Mouse (Mus musculus): Measurements from ENCODE around the gene Dcbld1.

The Dcbld1 gene

DNA sequence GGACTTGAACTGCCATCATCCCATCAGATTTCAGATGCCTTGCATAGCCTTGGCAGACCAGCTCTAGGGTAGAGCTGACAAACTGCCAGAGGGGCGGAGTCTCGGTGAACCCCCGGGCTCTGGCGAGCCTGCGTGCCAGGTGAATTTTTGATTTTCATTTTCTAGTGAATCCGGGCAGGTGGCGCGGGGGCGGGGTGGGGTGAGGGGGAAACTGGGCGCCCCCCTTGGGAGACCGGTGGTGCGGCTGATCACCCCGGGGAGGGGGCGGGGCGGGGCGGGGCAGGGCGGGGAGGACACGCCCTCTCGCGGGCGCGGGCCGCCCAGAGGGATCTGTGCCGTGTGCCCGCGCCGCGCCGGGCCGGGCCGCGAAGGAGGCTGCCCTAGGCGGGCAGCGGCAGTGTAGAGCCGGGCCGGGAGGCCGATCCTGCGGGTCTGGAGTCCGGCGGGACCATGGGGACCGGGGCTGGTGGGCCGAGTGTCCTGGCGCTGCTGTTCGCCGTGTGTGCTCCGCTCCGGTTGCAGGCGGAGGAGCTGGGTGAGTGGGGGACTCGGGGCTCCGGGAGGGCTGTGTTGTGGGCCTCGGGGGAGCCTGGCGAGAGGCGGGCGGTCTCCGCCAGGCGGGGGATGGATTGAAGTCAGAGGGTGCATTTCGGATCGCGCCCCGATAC is at the start of gene Dcbld1:
TSS of gene Dcbld1 (plus strand) at position 319 of the 668 bp plus-strand sequence.
- peak; percentile 82 to 89 for DNase-seq

DNA sequence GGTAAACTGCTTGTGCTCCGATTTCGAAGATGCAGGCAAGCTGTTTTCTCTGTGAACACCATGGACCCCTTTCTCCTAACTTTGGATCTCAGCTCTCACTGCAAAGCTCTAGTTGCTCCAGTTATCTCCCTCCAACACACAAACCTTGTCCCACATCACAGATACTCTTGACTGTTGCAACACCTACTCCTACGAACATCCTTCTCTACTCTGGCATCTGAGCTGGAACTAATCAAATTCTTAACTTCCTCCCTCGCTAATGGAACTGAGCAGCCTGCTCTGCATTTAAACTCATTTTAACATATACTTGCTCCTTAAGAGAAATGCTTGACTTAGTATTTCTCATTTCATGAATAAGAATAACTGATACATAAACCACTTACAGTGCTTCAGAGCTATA is 47.5 kb upstream of the Dcbld1 start:
- DNase-seq: no peak

DNA sequence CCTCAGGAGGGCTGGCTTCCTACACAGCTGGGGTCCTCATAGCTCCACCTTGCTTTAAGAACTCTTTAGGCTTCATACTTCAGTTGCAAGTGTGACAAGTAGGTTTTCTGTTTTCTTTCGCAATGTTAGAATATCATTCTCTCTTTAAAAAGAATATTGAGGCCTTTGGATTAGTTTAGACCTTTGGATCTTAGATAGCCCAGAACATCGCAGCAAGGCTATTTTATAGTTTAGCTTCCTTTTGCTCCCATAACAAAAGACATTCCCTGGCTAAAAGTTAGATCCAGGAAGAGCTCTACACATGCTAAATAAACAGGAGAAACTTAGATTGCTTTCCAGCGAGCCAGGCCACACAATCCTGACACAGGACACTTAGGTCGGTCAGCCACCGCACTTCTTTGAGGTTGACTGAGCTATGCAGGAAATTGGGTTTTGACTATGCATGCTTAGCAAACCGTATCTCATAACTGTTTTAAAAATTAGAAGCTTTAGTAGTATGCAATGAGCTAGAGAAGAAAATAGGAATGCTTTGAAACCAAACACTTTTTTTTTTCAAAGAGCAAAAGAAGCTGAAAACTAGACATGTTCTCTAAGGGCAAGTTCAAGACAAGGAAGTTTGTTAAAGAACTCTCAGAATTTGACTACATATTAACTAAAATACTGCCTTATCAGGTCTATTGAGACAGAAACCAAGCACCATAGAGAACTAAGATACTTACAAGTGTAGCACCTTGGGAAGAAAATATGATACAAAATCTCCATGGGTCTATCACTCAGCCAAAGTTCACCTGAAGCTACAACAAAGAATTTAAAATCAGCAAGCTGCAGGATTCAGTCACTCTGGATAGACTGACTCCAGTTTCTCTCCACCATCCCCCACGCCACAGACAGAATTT is 38.2 kb upstream of the Dcbld1 start, which contains the start of gene Ros1:
TSS of gene Ros1 (minus strand) at position 288 of the 896 bp plus-strand sequence.
- DNase-seq: no peak

GRCm38 (mm10) chr10:52204006-52204405 is 29.4 kb upstream of the Dcbld1 start:
- DNase-seq: no peak

DNA sequence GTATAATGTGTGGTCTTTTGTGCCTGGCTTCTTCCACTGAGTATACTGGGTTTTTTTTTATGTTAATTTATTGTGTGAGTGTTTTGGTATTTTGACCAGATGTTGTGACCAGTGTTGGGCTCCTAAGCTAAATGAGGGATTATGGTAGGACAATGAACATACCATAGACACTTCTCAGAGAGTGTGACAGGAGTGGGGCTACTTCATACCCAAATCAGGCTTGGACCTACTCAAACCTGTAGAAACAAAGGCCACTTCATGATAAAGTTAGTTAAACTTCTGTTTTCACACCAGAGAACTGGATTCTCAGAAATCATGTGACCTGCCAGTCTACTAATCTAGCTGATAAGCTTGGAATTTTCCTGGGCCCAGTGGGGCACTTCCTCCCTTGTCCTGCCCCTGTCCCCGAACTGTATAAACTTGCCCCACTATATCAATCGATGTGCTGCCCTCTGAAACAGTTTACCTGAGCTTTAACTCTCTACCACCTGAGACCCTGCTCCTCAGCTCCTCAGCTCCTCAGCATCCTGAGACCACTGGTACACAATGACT is 18.1 kb upstream of the Dcbld1 start:
- no peak for DNase-seq

- peak; percentile 61 to 84 for DNase-seq
These were observed 16.4 kb upstream of the Dcbld1 start for GRCm38 (mm10) chr10:52216797-52217563.

GRCm38 (mm10) chr10:52217564-52217934 is 15.9 kb upstream of the Dcbld1 start:
- DNase-seq: no peak

DNA sequence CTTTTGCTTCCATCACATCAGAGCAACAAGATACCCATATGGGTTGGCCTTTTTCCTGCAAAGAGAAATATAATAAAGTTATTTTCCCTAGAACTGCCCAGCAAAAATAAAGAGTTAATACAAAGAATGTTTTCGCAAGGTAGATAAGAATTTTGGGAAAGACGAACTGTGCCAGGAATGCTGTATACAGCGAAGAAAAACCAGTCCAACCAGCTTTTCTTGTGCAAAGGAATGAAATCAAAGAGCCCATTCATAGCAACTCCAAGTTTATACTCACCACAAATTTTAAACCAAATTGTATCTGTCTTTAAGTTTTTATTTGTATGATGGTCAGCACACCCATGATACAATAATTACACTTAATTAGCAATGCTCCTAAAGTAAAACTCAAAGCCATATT is 13.8 kb upstream of the Dcbld1 start:
- DNase-seq: peak in 1 of 2 experiments; percentile 20

DNA sequence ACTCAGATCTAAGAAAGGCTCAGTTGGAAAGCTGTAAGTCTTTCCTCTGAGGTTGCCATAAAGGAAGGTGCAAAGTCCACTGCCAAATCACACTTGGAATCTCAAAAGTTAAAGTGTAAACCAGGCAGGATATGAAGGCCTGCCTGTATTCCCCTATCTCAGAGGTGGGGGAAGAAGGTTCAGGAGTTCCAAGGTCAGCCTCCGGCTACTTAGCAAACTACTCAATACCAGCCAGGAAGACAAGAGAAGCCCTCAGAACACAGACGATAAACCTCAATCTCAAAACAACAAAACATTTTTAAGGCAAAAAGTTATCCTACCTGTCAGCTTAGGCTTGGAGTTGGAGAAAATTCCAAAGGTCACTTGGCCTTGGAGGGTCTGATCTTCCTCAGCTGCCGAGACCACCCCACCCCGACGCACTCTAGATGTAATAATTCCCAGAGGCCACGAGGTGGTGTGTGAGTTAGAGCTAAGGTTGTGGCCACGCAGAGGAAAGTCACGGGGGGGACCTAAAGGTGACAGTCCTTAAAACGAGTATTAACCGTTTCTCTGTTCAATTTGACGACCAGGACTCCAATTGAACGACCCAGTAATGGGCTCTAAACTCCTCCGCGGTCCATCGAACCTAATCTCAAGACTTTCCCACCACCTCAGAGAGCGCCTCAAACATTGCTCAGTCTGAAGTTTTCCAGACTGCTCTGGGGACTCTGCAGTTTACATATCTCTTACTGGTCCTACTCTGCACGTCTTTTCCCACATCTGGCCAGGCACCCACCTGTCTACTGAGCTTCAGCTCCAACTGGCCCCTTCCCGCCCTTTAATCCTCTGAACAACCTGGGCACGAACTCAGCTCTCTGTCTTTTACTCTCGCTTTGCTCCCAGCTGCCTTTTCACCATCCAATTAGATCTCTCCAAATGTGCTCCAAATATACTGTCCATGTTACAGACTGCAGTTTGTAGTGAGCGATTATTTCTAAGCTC is 933 bp upstream of the Dcbld1 start:
- peak; percentile 81 to 91 for DNase-seq

DNA sequence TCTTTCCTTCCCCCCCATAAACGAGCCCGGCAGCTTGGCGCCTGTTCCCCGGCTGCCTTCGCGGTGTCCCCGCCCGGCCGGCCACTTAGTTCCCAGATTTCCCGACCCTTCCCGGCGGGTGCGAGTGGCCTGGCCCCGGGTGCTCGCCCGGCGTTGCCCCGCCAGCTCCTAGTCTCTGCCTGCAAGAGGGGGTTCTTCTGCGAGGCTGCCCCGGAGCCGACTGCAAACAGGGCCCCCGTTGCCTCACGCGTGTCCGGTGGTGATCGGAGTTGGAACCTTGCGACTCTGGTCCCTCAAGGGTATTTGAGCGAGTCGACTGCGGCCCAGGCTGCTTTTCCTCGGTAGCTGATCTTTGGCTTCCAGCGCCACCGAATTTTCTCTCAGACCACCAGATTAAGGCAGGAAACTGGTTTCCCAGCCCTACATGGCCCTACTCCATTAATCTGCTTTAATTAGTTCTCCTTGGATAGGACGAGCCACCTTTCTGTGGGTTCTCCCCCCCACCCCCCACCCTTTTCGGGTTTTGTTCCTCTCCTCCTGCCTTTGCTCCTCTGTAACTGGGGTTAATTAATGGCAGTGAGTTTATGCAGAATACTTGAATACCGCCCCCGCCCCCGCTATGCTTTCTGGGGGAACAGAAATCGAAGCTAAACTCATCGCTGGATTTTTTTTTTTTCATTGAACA is 692 bp downstream of the Dcbld1 start:
- peak; percentile 25 to 44 for DNase-seq

GRCm38 (mm10) chr10:52234654-52234981 is 1.2 kb downstream of the Dcbld1 start:
- DNase-seq: no peak

DNA sequence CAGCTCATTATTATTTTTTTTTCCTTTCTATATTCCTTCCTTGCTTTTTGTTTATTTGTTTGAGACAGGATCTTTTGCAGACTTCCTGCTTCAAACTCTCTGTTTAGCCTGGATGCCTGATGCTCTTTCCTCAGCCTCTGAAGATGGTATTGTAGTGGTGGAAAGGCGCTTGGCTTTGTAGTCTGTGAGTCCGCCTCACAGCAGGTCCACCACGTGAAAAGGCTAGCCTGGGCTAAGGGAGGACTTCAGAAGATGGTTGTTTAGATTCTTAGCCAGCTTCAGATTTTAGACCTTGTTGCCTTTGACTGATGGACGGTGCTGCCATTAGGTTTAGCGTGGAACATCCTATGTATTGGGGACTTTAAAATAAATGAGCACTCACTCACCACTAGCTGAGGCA is 2.0 kb downstream of the Dcbld1 start:
- DNase-seq: no peak

GRCm38 (mm10) chr10:52242015-52242414 is 8.6 kb downstream of the Dcbld1 start:
- no peak for DNase-seq

- DNase-seq: no peak
These were observed 9.4 kb downstream of the Dcbld1 start for GRCm38 (mm10) chr10:52242680-52243323.

- DNase-seq: no peak
These were observed 12.8 kb downstream of the Dcbld1 start for GRCm38 (mm10) chr10:52246207-52246606.

- no peak for DNase-seq
These were observed 18.8 kb downstream of the Dcbld1 start for GRCm38 (mm10) chr10:52252240-52252639.

- DNase-seq: no peak
These were observed 20.0 kb downstream of the Dcbld1 start for GRCm38 (mm10) chr10:52253426-52253825.

- no peak for DNase-seq
These were observed 24.3 kb downstream of the Dcbld1 start for GRCm38 (mm10) chr10:52257768-52258167.

DNA sequence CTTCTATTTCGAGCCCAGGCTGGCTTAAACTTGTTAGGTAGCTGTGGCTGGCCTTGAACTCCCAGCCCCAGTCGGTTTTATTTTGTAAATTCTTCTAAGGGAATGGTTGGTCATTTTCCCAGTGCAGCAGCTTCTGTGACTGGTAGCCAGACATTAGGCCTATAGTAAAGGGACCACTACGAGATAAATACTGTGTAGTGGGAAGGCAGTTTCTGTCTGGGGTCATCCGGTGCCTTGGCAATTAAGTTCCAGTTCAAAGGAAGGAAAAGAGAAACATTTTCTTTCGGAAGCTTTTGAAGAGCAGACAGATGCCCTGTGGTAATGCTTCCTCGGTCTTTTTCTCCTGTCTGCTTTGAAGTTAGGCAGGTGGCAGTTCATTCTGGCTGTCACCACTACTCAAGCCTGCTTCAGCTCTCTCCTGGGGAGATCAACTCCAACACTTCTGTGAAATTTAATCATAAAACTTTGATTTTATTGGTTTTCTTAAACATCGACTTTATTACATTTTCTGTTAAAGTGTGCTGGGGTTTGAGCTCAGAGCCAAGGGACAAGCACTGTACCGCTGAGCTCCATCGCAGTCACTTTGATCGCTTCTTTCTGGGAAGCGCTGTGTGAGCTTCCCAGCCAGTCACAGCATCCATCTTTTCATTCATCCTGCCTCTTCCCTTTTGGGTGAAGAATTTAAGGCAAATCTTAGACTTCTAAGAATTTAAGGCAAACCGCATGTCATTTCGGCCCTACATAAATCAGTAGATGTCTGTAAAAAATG is 24.9 kb downstream of the Dcbld1 start:
- DNase-seq: no peak

DNA sequence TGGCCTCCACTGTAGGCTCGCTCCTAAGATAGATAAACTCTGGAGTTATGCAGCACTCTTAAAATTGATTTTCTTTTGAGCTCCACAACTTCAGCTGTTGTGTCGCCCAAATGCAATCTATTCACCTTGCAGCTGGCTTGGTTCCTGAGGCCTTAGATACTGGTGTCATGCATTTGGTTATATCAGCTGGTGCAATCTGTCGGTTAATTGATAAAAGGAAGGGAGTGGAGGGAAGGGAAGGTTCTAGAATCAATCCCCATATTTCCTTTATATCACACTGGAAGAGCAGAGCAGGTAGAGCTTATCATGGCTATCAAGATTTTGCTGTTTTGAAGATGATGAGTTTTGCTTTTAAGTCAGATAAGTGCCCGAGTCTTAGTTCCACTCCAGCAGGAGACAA is 26.8 kb downstream of the Dcbld1 start:
- DNase-seq: no peak

All from kidney, adult 8-10 months (tissue).